Mouse (Mus musculus) embryo, embryonic 9.5 days (tissue): Measurements from ENCODE around the gene Ecsit.
"Not testable (repeated sequence)": the region's sequence is repeated elsewhere in the genome, so short reads cannot be mapped to it uniquely, and the experiment has no call there.

Experiments
- DNase-seq: peaks from one replicate; pipeline ENCODE4 v3.0.0-alpha.2; 2017; ENCODE audit errors: extremely low spot score

Gene Ecsit

GRCm38 (mm10) chr9:22089986-22090385, 4.7 kb upstream of the Ecsit start:
- no peak for DNase-seq

- no peak for DNase-seq
Observed at GRCm38 (mm10) chr9:22089281-22089680, 4.0 kb upstream of the Ecsit start.

GRCm38 (mm10) chr9:22087034-22087618, 1.9 kb upstream of the Ecsit start:
- no peak for DNase-seq

- DNase-seq, result no peak
Observed at GRCm38 (mm10) chr9:22086012-22086411, 774 bp upstream of the Ecsit start.

DNA sequence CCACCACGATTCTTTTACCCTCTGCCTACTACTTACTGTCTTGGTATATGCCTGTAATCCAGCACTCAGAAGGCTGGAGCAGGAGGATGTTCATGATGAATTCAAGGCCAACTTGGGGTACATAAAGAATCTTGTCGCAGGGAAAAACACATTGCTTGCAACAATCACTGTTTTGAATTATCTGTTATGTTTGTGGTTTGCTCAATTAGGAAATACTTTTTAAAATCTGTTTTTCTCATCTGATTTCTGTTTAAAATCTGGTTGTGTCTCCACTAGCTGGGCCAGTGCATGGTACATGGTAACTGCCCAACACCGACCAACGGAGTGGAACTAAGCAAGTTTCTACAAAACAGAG, 594 bp downstream of the Ecsit start:
- no peak for DNase-seq

DNA sequence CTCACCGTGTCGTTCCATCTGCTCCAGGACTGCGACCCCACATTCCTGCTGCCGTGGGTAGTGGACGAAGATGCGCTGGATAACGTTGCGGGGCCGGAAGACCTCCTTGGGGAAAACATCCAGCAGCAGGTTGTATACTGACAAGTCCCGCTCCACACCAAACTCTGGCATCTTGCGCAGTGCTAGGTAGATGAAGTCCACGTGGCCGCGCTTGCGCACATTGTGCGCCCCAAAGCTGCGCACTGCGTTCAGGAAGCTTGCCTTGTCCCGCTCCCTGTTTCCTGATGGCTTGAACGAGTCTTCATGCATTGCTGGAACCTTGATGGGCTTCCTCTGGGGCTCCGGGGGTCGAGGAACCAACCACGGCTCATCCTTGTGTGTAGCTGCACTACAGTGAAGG, 9.0 kb downstream of the Ecsit start:
- DNase-seq, result no peak

- DNase-seq, result not testable (repeated sequence)
Observed at GRCm38 (mm10) chr9:22075778-22076177, 9.5 kb downstream of the Ecsit start.

DNA sequence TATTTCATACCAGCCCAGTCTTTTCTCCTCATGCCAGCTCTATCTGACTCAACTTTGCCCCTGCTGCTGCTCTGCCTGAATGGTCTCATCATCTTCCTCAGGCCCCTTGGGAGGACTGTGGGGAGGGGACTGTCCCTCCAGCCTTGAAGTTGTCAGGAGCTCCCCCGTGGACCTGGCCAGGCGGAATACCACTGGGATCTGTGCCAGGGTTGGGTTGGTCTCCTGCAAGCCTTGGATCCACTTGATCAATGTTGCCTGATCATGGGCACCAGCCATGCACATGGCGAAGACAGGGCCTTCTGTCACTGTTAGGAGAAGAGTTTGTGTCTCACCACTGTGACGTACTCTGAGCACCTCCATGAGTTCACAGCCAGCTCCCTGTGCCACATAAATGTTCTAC, 13.0 kb downstream of the Ecsit start:
- no peak for DNase-seq

- peak; percentile 95 for DNase-seq
Observed at GRCm38 (mm10) chr9:22070791-22071573, 14.3 kb downstream of the Ecsit start, which contains the start of the genes Gm49318 and Zfp653. Gm49318 (minus strand) TSS chr9:22071259. Zfp653 (minus strand) TSS chr9:22071376.

GRCm38 (mm10) chr9:22069881-22070553, 15.2 kb downstream of the Ecsit start:
- no peak for DNase-seq

DNA sequence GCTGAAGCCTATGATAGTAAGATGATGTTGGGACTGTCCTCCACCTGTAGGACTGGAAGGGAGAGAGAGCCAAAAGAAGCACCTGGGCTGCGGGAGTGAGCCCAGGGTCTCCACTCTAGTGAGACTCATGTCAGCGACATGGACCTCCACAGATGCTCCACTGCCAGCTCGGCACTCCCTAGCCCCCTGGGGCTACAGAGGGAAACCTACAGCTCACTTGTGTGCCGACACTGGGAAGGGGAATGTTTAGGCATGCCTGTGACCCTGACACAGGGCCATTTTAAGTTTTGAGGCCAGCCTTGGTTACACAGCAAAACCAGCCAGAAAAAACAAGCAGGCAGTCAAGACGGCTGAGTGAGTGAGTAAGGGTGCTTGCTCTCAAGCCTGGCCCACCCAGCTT, 18.0 kb downstream of the Ecsit start:
- no peak for DNase-seq

DNA sequence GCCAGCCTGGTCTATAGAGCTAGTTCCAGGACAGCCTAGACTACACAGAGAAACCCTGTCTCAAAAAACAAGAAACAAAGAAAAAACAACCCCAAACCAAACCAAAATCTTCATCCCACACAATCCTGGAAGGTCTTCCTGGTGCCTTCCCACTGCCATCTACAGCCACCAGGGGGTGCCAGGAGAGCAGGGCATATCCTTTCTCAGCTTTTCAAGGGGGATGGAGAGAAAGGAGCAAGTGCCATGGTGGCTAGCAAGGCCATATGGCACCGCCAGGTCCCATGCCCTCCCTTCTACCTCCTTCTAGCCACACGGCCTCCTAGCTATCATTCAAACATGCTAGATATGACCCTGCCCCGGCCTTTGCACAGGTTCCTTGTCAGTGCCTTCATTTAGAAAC, 18.8 kb downstream of the Ecsit start:
- DNase-seq, result no peak

DNA sequence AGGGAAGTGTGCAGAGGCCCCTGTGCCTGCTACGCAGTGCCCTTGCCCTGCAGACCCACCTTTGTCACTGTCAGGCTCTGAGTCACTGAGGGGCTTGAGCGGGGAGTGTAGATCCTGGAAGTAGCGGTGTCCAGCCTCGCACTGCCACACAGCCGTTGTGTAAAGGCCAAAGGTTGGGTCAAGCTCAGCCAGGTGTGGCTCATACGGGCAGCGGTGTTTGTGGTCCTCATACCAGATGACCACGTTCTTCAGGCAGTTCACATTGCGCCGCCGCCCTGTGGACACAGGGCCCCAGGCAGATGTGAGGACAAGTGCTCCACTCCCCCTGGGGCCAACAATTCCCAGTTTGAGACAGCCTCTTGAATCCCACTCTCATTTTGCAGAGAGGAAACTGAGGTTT, 19.6 kb downstream of the Ecsit start:
- no peak for DNase-seq

DNA sequence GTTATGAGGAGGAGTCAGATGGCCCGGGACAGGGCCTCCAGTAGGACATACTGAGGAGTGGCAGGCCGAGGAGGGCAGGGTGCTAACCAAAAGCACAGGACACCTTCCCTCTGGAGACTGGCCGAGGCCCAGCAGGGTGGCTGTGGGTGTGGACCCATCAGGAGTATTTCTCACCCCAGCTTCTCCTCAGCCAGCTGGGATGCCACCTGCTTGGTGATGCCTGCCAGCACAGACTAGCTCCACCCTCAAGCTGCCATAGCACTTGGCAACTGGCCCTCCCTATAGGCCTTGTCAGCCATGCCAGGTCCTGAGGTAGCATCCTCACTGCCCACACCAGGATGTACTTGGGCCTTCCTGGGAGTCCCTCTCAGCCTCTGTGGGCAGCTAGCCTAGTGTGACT, 20.9 kb downstream of the Ecsit start:
- DNase-seq, result no peak

- DNase-seq, result no peak
Observed at GRCm38 (mm10) chr9:22061339-22061738, 23.9 kb downstream of the Ecsit start.

GRCm38 (mm10) chr9:22058011-22058424, 27.2 kb downstream of the Ecsit start:
- no peak for DNase-seq

- DNase-seq, result no peak
Observed at GRCm38 (mm10) chr9:22057031-22057517, 28.2 kb downstream of the Ecsit start.

DNA sequence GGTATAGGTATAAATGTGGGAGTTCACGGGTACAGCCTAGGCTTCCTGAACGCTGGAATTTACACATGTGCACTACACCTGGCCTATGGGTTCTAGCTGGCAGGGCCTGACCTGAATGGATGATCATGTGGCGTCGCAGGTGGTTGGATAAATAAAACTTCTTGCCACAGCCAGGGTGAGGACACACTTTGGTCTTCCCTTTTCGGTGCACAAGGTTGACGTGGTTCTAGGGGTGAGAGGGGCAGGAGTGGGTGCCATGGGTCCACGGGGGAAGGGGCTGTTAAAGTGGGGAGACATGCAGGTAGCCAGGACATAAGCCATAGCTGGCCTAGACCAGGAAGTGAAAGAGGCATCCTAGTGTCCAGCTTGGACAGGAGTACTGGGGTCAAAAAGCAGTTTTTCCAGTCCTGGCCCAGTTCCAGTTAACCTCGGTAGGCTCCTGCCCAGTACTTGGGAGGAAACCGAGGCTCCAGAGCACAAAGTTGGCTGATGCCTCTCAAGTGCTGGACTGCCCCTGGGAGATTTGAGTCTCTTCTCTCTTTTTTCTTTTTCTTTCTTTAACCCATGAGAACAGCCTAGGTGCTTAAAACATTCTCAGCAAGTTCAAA, 28.8 kb downstream of the Ecsit start:
- DNase-seq, result no peak

DNA sequence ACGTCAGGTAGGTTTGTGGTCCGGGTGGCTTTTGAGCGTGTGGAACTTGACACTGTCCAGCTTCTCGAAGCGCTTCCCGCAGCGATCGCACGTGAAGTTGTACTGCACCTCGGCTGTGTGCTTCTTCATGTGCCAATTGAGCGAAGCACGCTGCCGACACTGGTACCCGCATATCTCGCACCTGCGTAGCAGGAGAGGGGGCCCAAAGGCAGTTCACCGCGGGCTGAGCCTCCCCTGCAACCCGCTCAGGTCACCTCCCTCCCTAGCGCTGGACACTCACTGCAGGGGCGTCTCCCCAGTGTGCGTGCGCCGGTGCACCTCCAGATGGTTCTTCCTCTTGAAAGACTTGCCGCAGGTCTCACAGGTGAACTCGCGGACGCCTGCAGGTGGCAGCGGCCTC, 29.5 kb downstream of the Ecsit start:
- DNase-seq, result no peak

DNA sequence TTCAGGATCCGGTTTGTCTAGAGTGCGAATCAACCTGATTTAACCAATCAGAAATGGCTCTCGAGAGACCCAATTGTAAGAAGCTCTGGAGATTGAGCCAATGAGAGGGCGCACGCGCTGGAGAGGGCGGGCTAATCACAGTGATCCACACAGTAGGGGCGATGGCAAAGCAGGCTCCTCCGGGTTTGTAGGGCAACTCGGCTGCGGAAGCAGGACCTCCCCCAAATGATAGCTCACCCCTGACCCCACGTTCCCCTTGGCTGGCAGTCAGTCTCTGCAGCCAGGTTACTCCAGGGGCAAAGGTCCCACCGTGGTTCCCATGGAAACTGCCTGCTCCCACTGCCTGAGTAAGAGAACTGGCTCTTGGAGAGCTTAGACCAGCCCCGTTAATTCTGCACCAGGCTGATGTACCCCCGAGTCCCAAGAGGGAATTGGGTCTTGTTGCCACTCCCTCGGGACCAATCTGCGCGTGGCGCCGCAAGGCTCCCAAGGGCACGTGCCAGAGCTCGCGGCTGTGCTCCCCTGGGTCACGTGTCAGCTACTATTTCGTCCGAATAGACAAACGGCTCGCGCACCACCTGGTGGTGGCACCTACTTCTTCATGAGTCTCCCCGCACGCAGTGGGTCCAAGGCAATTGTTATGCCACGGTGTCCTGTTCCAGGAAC, 30.7 kb downstream of the Ecsit start:
- peak; percentile 82 for DNase-seq

DNA sequence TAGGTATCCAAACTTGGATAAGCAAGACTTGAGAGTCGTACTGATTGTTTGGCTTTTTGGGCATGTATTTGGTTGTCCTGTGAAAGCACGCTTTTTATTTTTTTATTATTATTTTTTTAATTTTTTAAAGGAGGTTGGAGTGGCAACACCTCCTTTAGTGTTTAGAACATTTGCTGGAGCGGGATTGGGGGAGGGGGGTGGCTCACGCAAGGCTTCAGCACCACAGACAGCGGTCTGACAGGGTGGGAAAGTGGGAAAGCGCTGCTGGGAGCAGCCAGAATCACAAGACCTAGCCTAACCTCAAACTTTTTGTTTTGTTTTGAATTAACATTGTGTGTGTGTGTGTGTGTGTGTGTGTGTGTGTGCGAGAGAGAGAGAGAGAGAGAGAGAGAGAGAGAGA, 31.6 kb downstream of the Ecsit start:
- DNase-seq, result no peak

- DNase-seq, result peak; percentile 61
Observed at GRCm38 (mm10) chr9:22051958-22052254, 33.3 kb downstream of the Ecsit start, which contains the start of gene Elavl3. Elavl3 (minus strand) TSS chr9:22052023.
